Mouse (Mus musculus): ENCODE measurements around the gene Msl1. TPM values are rescaled to one million over a fixed set of nuclear protein-coding genes. Genes with fewer than 3 reads are reported as not detected.
A peak's percentile ranks its signal among the peaks of the same experiment; 100 is the strongest.

The Msl1 gene
- polyA plus RNA-seq, 1 experiment from 2014 or later = 80.9 TPM

- Histone ChIP-seq H3K79me2 (ENCODE audit: inconsistent target) (no peaks in the 10 kb centered on the region), H3K4me3 (ENCODE audit: inconsistent target) (no peak overlapping the region), H3K36me3 (ENCODE audit: inconsistent target) (no peaks in the 10 kb centered on the region), H3K27ac (peak overlapping the region; percentile 32)
- WGBS (ENCODE audit: missing documents) = 31% methylated on average over 7 of the region's 7 CpGs
Observed at GRCm38 (mm10) chr11:98754621-98755181, 40.6 kb upstream of the Msl1 start.

GRCm38 (mm10) chr11:98755726-98756380 is 39.5 kb upstream of the Msl1 start:
- Histone ChIP-seq H3K4me3 (ENCODE audit: inconsistent target) (no peak overlapping the region), H3K27ac (no peak overlapping the region), H3K36me3 (ENCODE audit: inconsistent target) (no peaks in the 10 kb centered on the region), H3K79me2 (ENCODE audit: inconsistent target) (no peaks in the 10 kb centered on the region)
- 94% methylated on average over 6 of the region's 6 CpGs for WGBS (ENCODE audit: missing documents)

GRCm38 (mm10) chr11:98756711-98757110 is 38.6 kb upstream of the Msl1 start:
- H3K36me3 ChIP-seq (ENCODE audit: inconsistent target) = no peaks in the 10 kb centered on the region
- H3K27ac ChIP-seq = no peak overlapping the region
- 98% methylated on average over 10 of the region's 12 CpGs for WGBS (ENCODE audit: missing documents)
- no peak overlapping the region for H3K4me3 ChIP-seq (ENCODE audit: inconsistent target)
- no peaks in the 10 kb centered on the region for H3K79me2 ChIP-seq (ENCODE audit: inconsistent target)

DNA sequence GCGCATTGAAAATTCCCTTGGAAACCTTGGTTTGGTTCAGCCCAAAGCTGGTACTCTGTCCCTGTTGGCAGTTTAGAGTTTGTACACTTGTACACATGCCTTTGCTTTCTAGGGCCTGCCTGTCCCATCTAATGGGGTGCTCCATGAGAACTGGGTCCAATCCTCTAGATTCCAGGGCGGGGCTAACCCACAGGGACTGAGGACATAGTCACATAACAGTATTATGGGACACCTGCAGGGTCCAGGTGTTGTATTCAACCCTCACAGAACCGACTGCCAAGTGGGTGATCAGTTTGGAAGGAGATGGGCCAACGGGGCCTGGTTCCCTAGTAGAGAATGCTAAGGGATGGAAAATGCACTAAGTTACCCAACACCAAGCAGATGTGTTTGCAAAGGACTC is 33.4 kb upstream of the Msl1 start:
- no peak overlapping the region for H3K27ac ChIP-seq
- no peak overlapping the region for H3K4me3 ChIP-seq (ENCODE audit: inconsistent target)
- no peaks in the 10 kb centered on the region for H3K79me2 ChIP-seq (ENCODE audit: inconsistent target)
- peaks cover 4% of the 10 kb centered on the region; the same call in 1 of the 2 replicates for H3K36me3 ChIP-seq (ENCODE audit: inconsistent target)
- WGBS (ENCODE audit: missing documents) = 96% methylated on average over 4 of the region's 4 CpGs

DNA sequence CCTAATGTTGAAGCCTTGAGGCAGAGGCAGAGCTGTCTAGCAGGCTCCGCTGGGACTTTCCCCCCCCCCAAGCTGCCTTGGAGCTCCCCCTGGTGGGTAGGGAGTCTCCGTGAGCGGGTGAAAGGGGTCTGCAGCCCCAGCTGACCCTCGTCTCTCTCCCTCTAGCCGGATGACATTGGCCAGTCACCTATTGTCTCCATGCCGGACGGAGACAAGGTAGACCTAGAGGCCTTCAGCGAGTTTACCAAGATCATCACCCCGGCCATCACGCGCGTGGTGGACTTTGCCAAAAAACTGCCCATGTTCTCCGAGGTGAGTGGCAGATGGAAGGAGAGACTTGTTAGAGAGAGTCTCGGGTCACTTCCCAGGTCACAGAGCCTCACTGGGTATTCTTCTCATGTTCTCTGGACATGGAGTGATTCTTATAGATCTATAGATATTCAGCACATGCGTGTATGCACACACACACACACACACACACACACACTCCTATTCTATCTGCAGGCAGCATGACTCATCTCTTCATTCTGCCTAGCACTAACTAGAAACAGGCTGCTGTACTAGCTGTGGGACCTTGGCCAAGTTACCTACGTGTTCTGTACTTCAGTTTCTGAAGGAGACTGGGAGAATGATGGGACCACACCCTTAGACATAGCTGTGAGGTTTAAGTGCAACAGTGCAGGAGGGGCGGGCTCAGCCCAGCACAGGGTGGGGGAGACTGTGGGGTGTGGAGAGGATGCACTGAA is 32.4 kb upstream of the Msl1 start:
- 87% methylated on average over 17 of the region's 17 CpGs for whole genome bisulfite sequencing (ENCODE audit: missing documents)
- no peak overlapping the region for H3K27ac ChIP-seq
- peaks cover 4% of the 10 kb centered on the region; the same call in 1 of the 2 replicates for H3K36me3 ChIP-seq (ENCODE audit: inconsistent target)
- H3K4me3 ChIP-seq (ENCODE audit: inconsistent target) = no peak overlapping the region
- H3K79me2 ChIP-seq (ENCODE audit: inconsistent target) = no peaks in the 10 kb centered on the region

GRCm38 (mm10) chr11:98763502-98763861 is 31.8 kb upstream of the Msl1 start:
- Histone ChIP-seq H3K79me2 (ENCODE audit: inconsistent target) (no peaks in the 10 kb centered on the region), H3K36me3 (ENCODE audit: inconsistent target) (peaks cover 4% of the 10 kb centered on the region; the same call in 1 of the 2 replicates), H3K27ac (no peak overlapping the region), H3K4me3 (ENCODE audit: inconsistent target) (no peak overlapping the region)
- WGBS (ENCODE audit: missing documents) = 98% methylated on average over 7 of the region's 8 CpGs

DNA sequence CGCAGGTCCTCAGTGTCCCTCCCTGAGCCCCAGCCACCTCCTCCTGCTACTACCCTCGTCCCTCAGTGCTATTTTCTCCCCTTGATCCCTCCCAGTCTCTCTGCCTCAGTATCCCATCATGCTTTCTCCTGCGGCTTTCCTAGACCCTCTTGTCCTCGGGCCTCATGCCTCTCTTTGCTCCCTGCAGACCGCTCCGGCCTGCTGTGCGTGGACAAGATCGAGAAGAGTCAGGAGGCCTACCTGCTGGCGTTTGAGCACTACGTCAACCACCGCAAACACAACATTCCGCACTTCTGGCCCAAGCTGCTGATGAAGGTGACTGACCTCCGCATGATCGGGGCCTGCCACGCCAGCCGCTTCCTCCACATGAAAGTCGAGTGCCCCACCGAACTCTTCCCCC is 31.2 kb upstream of the Msl1 start:
- H3K27ac ChIP-seq = no peak overlapping the region
- no peaks in the 10 kb centered on the region for H3K79me2 ChIP-seq (ENCODE audit: inconsistent target)
- peaks cover 8% of the 10 kb centered on the region for H3K36me3 ChIP-seq (ENCODE audit: inconsistent target)
- 89% methylated on average over 18 of the region's 18 CpGs for WGBS (ENCODE audit: missing documents)
- H3K4me3 ChIP-seq (ENCODE audit: inconsistent target) = no peak overlapping the region

GRCm38 (mm10) chr11:98764746-98765145 is 30.6 kb upstream of the Msl1 start:
- no peak overlapping the region for H3K27ac ChIP-seq
- no peaks in the 10 kb centered on the region for H3K79me2 ChIP-seq (ENCODE audit: inconsistent target)
- H3K4me3 ChIP-seq (ENCODE audit: inconsistent target) = no peak overlapping the region
- H3K36me3 ChIP-seq (ENCODE audit: inconsistent target) = peaks cover 10% of the 10 kb centered on the region

- Histone ChIP-seq H3K36me3 (ENCODE audit: inconsistent target) (peaks cover 20% of the 10 kb centered on the region), H3K4me3 (ENCODE audit: inconsistent target) (no peak overlapping the region), H3K79me2 (ENCODE audit: inconsistent target) (no peaks in the 10 kb centered on the region), H3K27ac (no peak overlapping the region)
- 64% methylated on average over 7 of the region's 9 CpGs for WGBS (ENCODE audit: missing documents)
Observed at GRCm38 (mm10) chr11:98765421-98766309, 29.7 kb upstream of the Msl1 start.

DNA sequence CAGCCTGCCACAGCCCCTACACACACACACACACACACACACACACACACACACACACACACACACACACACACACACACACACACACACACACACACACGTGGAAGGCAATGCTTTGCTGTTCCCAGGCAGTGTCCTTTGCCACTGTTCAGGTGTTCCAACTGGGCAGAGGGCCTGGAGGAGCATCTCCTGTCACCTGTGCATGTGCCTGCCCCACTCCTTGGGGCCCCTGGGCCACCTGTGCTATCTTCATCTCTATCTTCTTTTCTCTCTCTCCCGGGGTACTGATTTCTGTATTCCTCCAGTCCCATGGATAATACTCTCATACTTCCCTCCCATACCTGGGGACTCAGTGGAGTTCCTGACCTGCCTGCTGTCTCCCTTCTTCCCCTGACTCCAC is 29.0 kb upstream of the Msl1 start:
- H3K36me3 ChIP-seq (ENCODE audit: inconsistent target) = peaks cover 23% of the 10 kb centered on the region
- 58% methylated on average over 2 of the region's 2 CpGs for WGBS (ENCODE audit: missing documents)
- no peaks in the 10 kb centered on the region for H3K79me2 ChIP-seq (ENCODE audit: inconsistent target)
- H3K27ac ChIP-seq = no peak overlapping the region
- H3K4me3 ChIP-seq (ENCODE audit: inconsistent target) = no peak overlapping the region

DNA sequence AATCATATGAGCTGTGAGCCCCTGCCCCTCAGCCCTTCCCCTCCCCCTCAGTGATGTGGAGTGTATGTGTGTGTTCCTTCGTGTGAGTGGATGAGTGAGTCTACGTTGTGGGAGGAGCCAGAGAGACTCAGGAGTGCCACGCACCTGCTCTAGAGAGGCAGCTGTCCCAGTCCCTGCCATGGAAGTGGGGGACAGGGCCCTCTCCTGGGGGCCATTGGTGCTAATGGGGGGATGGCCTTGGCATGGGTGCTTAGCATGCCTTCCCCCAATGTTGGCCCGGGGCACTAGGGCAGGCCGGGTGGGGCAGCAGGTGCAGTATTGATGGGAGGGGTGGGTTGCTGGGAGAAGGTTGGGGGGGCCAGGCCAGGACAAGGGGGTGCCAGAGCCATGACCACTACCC is 28.5 kb upstream of the Msl1 start:
- no peak overlapping the region for H3K27ac ChIP-seq
- peaks cover 26% of the 10 kb centered on the region for H3K36me3 ChIP-seq (ENCODE audit: inconsistent target)
- 83% methylated on average over 5 of the region's 5 CpGs for WGBS (ENCODE audit: missing documents)
- H3K4me3 ChIP-seq (ENCODE audit: inconsistent target) = no peak overlapping the region
- H3K79me2 ChIP-seq (ENCODE audit: inconsistent target) = no peaks in the 10 kb centered on the region

DNA sequence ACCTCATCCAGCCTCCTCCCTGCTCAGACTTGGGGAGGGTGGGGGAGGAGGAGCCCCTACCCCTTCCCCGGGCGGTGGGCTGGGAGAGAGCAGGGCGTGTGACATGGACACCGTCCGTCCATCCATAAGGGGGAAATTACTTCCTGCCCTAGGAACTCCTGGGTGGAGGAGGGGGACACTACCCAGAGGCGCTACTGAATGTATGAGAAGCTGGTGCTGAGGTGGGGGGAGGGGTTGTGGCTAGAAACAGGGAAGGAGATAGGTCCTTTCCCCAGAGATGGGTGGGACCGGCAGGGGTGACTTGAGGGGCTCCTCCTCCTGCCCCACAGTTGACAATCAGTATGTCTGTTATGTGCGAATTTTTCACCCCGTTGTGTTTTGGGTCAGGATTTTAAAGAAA is 28.0 kb upstream of the Msl1 start:
- 76% methylated on average over 9 of the region's 9 CpGs for WGBS (ENCODE audit: missing documents)
- Histone ChIP-seq H3K79me2 (ENCODE audit: inconsistent target) (no peaks in the 10 kb centered on the region), H3K4me3 (ENCODE audit: inconsistent target) (no peak overlapping the region), H3K27ac (no peak overlapping the region), H3K36me3 (ENCODE audit: inconsistent target) (peaks cover 26% of the 10 kb centered on the region)

DNA sequence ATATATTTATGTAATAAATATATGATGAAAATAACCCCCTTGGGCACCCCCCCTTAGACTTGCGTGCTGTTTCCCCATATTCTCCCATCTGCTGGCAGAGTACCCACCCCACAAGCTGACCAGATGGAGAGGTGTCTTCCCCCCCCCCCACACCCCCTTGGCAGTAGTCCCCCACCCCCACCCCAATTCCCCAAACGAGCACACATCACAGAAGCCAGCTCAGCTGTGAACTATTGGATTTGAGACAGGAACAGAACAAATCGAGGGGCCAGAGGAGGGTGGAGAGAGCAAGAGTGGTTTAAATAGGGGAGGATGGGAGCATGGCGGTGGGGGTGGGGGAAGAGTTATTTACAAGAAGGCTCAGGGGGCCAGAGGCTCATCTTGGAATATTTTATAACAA is 27.6 kb upstream of the Msl1 start:
- H3K36me3 ChIP-seq (ENCODE audit: inconsistent target) = peaks cover 26% of the 10 kb centered on the region
- no peak overlapping the region for H3K27ac ChIP-seq
- H3K4me3 ChIP-seq (ENCODE audit: inconsistent target) = no peak overlapping the region
- H3K79me2 ChIP-seq (ENCODE audit: inconsistent target) = no peaks in the 10 kb centered on the region
- WGBS (ENCODE audit: missing documents) = 78% methylated on average over 3 of the region's 4 CpGs

- WGBS (ENCODE audit: missing documents) = 88% methylated on average over 33 of the region's 39 CpGs
- Histone ChIP-seq H3K4me3 (ENCODE audit: inconsistent target) (no peak overlapping the region), H3K36me3 (ENCODE audit: inconsistent target) (peaks cover 26% of the 10 kb centered on the region), H3K79me2 (ENCODE audit: inconsistent target) (no peaks in the 10 kb centered on the region), H3K27ac (no peak overlapping the region)
Observed at GRCm38 (mm10) chr11:98768127-98769006, 26.9 kb upstream of the Msl1 start.
